In genomic region chr13:95067854-95068253, GRCm38 (mm10) we compare ENCODE assay signal across 8 mouse cellular contexts.
DNase-seq lines count a peak whose midpoint lies in the region; ATAC-seq lines count a peak whose summit lies in the region.

No protein-coding gene starts in this region.

- ATAC-seq in cerebellum, adult (ENCODE audit: insufficient number of reproducible peaks, low FRiP score, low TSS enrichment): no peak

- intact Hi-C loops in left cerebral cortex, postnatal 4 days (cut with DNase I): loop anchor here (10.0 kb wide), 1 partner anchor 217 kb away; no protein-coding TSS in a partner anchor

- DNase-seq in cerebellum, postnatal 14 days: peak; percentile 15 to 24
- no peak for DNase-seq in cerebellum, adult 8-10 months
- peak; percentile 39 for DNase-seq in left cerebral cortex, postnatal 4 days
- DNase-seq in left cerebral cortex, adult 11 months (ENCODE audit: low spot score): no peak
- peak; percentile 38 to 51 for DNase-seq in adrenal gland, postnatal 36 days
- DNase-seq in lung, postnatal 10 days: peak; percentile 47
- DNase-seq in cerebellum, adult 11-12 months: no peak

Comparison
In these comparisons a context has a peak if more than half of its experiments do, and no peak if none do; other contexts are left out.
1. DNase-seq: peak in cerebellum, postnatal 14 days (2 of 2), left cerebral cortex, postnatal 4 days (single experiment), adrenal gland, postnatal 36 days (2 of 2) and lung, postnatal 10 days (single experiment); none in cerebellum, adult 8-10 months (single experiment), left cerebral cortex, adult 11 months (single experiment) and cerebellum, adult 11-12 months (single experiment).